Mouse (Mus musculus) splenic B cell, adult 2 months (primary cell): Measurements from ENCODE around the gene Shisal1.

Source experiments
- DNase-seq: peaks from one replicate; pipeline ENCODE4 v3.0.0-alpha.2; 2011; ENCODE audit warnings: low read depth, low spot score
- H3K27me3 ChIP-seq: 2 replicates; pipeline ENCODE4 v1.6.1; 2012; ENCODE audit warnings: mild to moderate bottlenecking, low read length, moderate library complexity, mixed read lengths; ENCODE audit not compliant: control insufficient read depth, poor library complexity, insufficient read depth, severe bottlenecking
- H3K36me3 ChIP-seq: 2 replicates; pipeline ENCODE4 v1.6.1; 2012; ENCODE audit warnings: mild to moderate bottlenecking, low read length, moderate library complexity, mixed read lengths; ENCODE audit not compliant: control insufficient read depth, poor library complexity, insufficient read depth, severe bottlenecking

Gene Shisal1

DNA sequence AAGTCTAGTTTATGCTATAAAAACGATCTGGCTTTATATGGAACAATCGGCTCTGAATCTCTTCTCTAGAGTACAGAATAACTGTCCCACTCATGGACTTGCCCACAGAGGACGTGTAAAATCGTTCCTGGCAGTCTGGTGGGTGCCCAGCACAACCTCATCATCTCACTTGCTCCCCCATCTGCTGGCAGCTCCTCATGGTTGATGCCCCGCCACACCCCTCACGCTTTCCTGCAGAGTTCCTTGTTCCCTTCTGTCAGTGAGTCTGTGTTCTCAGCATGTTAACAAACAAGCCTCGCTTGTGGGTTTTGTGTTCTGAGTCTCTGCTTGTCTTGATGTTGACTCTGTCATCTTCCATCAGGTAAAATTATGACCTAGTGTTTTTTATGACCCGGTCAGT, 79.5 kb downstream of the Shisal1 start:
- no peaks in the 10 kb centered on the region for H3K36me3 ChIP-seq
- DNase-seq, result no peak
- no peaks in the 10 kb centered on the region for H3K27me3 ChIP-seq

- DNase-seq, result no peak
- Histone ChIP-seq H3K36me3 (no peaks in the 10 kb centered on the region), H3K27me3 (no peaks in the 10 kb centered on the region)
Measured at GRCm38 (mm10) chr15:84366574-84366989, 80.3 kb downstream of the Shisal1 start.

DNA sequence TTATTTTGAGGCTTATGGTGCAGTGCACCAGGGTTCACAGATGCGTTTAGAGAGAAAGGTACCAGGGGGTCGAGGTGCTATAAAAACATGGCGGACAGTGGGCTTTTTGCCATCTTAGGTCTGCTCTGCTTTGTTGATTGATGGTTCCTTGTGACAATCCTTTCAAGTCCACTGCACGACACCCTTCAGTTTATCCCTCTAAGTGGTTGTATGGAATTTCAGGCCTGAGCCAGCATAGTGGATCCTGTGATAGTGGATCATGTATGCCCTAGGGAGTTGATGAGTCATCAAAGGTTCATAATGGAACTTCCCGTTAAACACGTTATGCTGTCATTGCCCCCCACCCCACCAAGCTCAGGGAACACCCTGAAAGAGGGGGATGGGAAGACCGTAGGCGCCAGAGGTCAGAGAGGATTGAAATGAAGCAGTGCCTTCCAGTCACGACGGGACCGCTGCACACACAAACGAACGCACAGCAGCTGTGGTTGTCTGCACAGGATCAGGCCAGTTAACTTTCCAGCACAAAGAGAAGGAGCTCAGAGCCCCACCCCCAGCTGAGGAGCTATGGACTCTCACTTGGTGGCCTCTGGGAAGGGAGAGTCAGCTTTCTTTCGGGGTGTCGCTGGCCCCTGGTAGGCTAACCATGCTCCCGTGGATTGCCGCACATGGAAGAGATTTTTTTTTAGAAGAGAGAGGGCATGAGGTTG, 81.1 kb downstream of the Shisal1 start:
- Histone ChIP-seq H3K27me3 (no peaks in the 10 kb centered on the region), H3K36me3 (no peaks in the 10 kb centered on the region)
- no peak for DNase-seq

GRCm38 (mm10) chr15:84364746-84365145, 82.2 kb downstream of the Shisal1 start:
- DNase-seq, result no peak
- H3K36me3 ChIP-seq, result no peaks in the 10 kb centered on the region
- no peaks in the 10 kb centered on the region for H3K27me3 ChIP-seq

DNA sequence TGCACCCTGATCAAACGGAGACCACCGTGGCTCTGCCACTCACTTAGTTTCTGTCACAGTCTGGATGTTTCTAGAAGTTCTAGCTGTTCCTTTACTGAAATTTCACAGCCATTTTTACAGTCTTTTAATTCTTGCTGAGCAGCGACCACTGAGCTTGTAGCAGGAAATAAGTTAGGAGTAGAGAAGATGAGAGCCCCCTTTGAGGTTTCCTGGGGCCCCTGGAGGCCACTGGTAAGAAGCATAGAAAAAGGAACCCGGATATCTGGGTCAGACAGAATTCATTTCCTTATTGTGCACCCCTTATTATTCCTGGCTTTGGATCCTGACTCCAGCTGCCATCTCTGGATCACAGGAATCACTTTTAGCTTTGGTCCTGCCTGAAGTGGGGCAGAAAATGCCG, 91.8 kb downstream of the Shisal1 start:
- Histone ChIP-seq H3K27me3 (no peaks in the 10 kb centered on the region), H3K36me3 (no peaks in the 10 kb centered on the region)
- no peak for DNase-seq

DNA sequence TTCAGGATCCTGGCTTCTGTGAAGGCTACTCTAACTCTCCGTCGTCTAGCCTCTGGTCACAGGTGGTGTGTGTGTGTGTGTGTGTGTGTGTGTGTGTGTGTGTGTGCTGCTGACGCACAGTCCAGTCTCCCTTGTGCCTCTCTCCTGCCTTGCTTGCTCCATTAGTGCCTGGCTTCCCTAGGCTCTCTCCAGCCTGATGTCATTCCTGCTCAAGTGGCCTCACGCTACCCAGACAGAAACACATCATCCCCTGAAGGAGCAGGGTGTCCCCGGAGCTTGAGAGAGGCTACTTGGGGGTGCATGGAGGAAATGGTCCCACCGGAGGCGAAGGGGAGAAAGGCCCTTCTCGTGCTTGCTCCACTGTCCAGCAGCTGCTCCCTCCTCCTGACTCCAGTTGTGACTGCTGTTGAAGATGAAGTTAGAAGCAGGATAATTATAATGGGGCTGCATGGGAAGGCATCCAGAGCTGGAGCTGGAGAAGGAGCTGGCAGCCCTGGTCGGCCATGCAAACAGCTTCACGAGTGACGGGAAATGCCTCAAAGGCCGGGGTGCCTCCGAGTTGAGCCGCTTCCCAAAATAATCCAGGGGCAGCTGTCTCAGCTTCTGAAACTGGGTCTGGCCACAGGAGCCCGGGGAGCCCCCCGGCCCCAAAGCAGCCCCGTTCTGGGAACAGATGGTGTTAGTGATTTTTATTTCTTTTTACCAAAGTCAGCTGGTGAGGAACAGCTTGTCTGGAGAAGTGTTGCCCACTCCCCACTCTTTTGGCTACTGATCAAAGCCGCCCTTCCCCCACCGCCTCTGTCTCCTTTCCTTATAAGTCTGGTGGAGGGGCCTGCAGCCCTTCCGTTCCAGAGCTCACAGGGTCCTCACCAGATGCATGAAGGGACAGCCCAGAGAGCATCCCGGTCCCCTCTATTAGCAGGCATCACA, 94.7 kb downstream of the Shisal1 start:
- Histone ChIP-seq H3K36me3 (no peaks in the 10 kb centered on the region; the same call in 1 of the 2 replicates), H3K27me3 (0 out of 2 replicates have a peak, but pooled peaks cover 3% of the 10 kb centered on the region)
- no peak for DNase-seq

- 0 out of 2 replicates have a peak, but pooled peaks cover 3% of the 10 kb centered on the region for H3K27me3 ChIP-seq
- DNase-seq, result no peak
- no peaks in the 10 kb centered on the region; the same call in 1 of the 2 replicates for H3K36me3 ChIP-seq
Measured at GRCm38 (mm10) chr15:84351342-84351741, 95.6 kb downstream of the Shisal1 start.

- Histone ChIP-seq H3K27me3 (0 out of 2 replicates have a peak, but pooled peaks cover 3% of the 10 kb centered on the region), H3K36me3 (no peaks in the 10 kb centered on the region; the same call in 1 of the 2 replicates)
- DNase-seq, result no peak
Measured at GRCm38 (mm10) chr15:84349915-84350738, 96.8 kb downstream of the Shisal1 start.

DNA sequence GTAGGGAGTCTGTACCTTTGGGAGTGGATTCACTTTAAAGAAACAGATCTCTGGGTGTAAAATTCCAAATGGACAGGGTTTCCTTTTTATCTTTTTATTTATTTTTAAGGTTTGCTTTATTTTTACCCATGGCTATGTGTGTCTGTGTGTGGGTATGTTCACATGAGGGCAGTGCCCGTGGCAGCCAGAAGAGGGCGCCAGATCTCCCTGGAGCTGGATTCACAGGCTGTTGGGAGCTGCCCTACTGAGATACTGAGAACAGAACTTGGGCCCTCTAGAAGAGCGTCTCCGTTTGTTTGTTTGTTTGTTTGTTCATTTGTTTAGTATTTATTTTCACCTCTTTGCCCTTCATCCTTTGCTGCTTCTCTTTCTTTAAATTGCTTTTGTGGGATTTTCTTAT, 98.1 kb downstream of the Shisal1 start:
- peak; percentile 28 for DNase-seq
- H3K36me3 ChIP-seq, result peaks cover 2% of the 10 kb centered on the region; the same call in 1 of the 2 replicates
- H3K27me3 ChIP-seq, result 0 out of 2 replicates have a peak, but pooled peaks cover 3% of the 10 kb centered on the region

DNA sequence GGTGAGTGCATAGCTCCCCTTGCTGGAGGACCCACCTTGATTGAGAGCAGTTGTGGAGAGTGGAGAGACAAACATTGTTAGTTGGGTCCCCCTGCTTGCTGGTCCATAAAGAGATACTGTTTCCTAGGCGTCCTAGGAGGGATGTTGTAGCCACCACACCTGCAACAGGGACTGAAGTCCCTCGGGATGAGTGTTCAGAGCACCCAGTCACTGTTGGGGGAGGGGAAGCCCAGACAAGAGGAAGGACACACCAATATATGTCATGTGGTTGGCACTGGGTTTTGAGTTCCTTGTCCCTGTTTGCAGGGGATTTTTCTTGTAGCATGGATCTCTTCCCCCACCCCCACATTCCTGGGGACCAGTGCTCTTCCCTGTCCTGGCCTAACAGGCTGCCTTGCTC, 106.0 kb downstream of the Shisal1 start:
- Histone ChIP-seq H3K36me3 (peaks cover 26% of the 10 kb centered on the region), H3K27me3 (no peaks in the 10 kb centered on the region)
- DNase-seq, result peak; percentile 21

- Histone ChIP-seq H3K27me3 (no peaks in the 10 kb centered on the region), H3K36me3 (peaks cover 20% of the 10 kb centered on the region)
- DNase-seq, result no peak
Measured at GRCm38 (mm10) chr15:84337599-84337998, 109.3 kb downstream of the Shisal1 start.

DNA sequence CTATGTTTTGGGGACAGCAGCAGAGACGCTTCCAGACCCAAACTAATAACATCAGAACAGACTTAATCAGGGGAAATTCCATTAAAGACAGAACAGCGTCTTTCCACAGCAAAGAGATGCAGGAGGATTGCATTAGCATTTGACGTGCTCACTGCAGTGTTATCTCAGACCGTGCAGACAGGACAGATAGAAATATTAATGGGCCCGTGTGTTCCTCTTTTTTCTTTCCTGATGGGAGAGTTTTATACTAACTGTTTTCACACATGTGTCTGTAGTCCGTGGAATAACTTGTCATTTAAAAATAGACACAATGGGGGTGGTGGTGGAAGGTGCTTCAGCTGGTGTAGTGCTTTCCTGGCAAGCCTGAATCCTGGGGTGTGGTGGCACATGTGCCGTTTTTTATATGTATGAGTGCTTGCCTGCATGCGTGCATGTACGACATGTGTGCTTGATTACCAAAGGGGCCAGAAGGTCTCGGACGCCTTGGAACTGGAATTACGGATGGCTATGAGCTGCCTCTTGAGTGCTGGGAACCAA, 110.5 kb downstream of the Shisal1 start:
- no peak for DNase-seq
- Histone ChIP-seq H3K27me3 (no peaks in the 10 kb centered on the region), H3K36me3 (peaks cover 10% of the 10 kb centered on the region)

- Histone ChIP-seq H3K27me3 (no peaks in the 10 kb centered on the region), H3K36me3 (peaks cover 8% of the 10 kb centered on the region)
- DNase-seq, result no peak
Measured at GRCm38 (mm10) chr15:84331066-84331612, 115.8 kb downstream of the Shisal1 start.

- H3K36me3 ChIP-seq, result peaks cover 8% of the 10 kb centered on the region
- DNase-seq, result no peak
Measured at GRCm38 (mm10) chr15:84329940-84330339, 117.0 kb downstream of the Shisal1 start.

More at GRCm38 (mm10) chr15:84329940-84330339, 117.0 kb downstream of the Shisal1 start:
- no peaks in the 10 kb centered on the region for H3K27me3 ChIP-seq
